Mouse (Mus musculus) MEL (cell line): ENCODE results near the gene Cir1. TPM values are rescaled to one million over a fixed set of nuclear protein-coding genes. Genes with fewer than 3 reads are reported as not detected.

Source experiments
- DNase-seq: peaks from one replicate; pipeline ENCODE4 v3.0.0; 2011; ENCODE audit warnings: low read depth, low spot score
- H3K27ac ChIP-seq: 2 replicates; pipeline ENCODE4 v1.5.1; 2012; ENCODE audit warnings: low read depth, mild to moderate bottlenecking, control low read depth, low read length, moderate library complexity; ENCODE audit not compliant: control insufficient read depth
- H3K27me3 ChIP-seq, 2 experiments: fragments of 150-350 bp in 1 of 2; sonication (generic) in 1 of 2; 2 replicates each; pipeline ENCODE4 v1.6.1; 2012; ENCODE audit warnings: low read length in 2 of 2, mild to moderate bottlenecking in 2 of 2, improper control_type of control experiment in 1 of 2, moderate library complexity in 1 of 2; ENCODE audit not compliant: insufficient read depth in 2 of 2, control insufficient read depth in 1 of 2
- H3K36me3 ChIP-seq, 2 experiments: 2 replicates each; pipeline ENCODE4 v1.6.1; 2012 to 2014; ENCODE audit warnings: low read length in 2 of 2, improper control_type of control experiment in 1 of 2, inconsistent platforms in 1 of 2, mild to moderate bottlenecking in 1 of 2; ENCODE audit not compliant: insufficient read depth in 2 of 2, control insufficient read depth in 1 of 2
- H3K4me1 ChIP-seq, 2 experiments: fragments of 150-350 bp in 1 of 2; sonication (generic) in 1 of 2; 2 replicates each; pipeline ENCODE4 v1.6.1; 2012; ENCODE audit warnings: low read length in 2 of 2, improper control_type of control experiment in 1 of 2, mild to moderate bottlenecking in 1 of 2; ENCODE audit not compliant: insufficient read depth in 2 of 2, control insufficient read depth in 1 of 2
- H3K4me3 ChIP-seq, 2 experiments: fragments of 150-350 bp in 1 of 2; sonication (generic) in 1 of 2; 2 replicates each; pipeline ENCODE4 v1.5.1; 2012; ENCODE audit warnings: low read depth in 2 of 2, low read length in 2 of 2, mild to moderate bottlenecking in 2 of 2, moderate library complexity in 2 of 2, control low read depth in 1 of 2, improper control_type of control experiment in 1 of 2; ENCODE audit not compliant: control insufficient read depth in 1 of 2, insufficient read depth in 1 of 2
- H3K79me2 ChIP-seq: 2 replicates; pipeline ENCODE4 v1.6.1; 2012; ENCODE audit warnings: mild to moderate bottlenecking, low read length, moderate library complexity; ENCODE audit not compliant: control insufficient read depth, poor library complexity, insufficient read depth
- H3K9ac ChIP-seq: 2 replicates; pipeline ENCODE4 v1.6.1; 2012; ENCODE audit warnings: low read depth, mild to moderate bottlenecking, control low read depth, low read length, moderate library complexity; ENCODE audit not compliant: control insufficient read depth, poor library complexity, severe bottlenecking
- H3K9me3 ChIP-seq: fragments of 150-350 bp; sonication (generic); replicated peaks from 2 replicates; pipeline ENCODE4 v1.6.1; 2012; ENCODE audit warnings: mild to moderate bottlenecking, low read length, improper control_type of control experiment, moderate library complexity; ENCODE audit not compliant: insufficient read depth
- BHLHE40 ChIP-seq: IDR thresholded peaks from 2 replicates; pipeline ENCODE4 v1.6.1; 2012; ENCODE audit warnings: low read depth, mild to moderate bottlenecking, inconsistent platforms, low read length, improper control_type of control experiment, borderline replicate concordance
- CHD2 ChIP-seq: IDR thresholded peaks from 2 replicates; pipeline ENCODE4 v1.6.1; 2011; ENCODE audit warnings: low read length, improper control_type of control experiment
- CTCF ChIP-seq, 3 experiments: IDR thresholded peaks in 2 of 3; conservative IDR thresholded peaks in 1 of 3; 2 replicates each; pipeline ENCODE4 v1.5.1; 2011 to 2012; ENCODE audit warnings: low read length in 3 of 3, low read depth in 2 of 3, mild to moderate bottlenecking in 2 of 3, improper control_type of control experiment in 1 of 3, inconsistent platforms in 1 of 3, mixed read lengths in 1 of 3, moderate library complexity in 1 of 3; ENCODE audit not compliant: control insufficient read depth in 1 of 3, insufficient read depth in 1 of 3, poor library complexity in 1 of 3, severe bottlenecking in 1 of 3
- ELF1 ChIP-seq: IDR thresholded peaks from 2 replicates; pipeline ENCODE4 v1.6.1; 2014; ENCODE audit warnings: low read depth, mild to moderate bottlenecking, inconsistent platforms, low read length, improper control_type of control experiment, moderate library complexity
- EP300 ChIP-seq, 2 experiments: IDR thresholded peaks; 2 replicates each; pipeline ENCODE4 v1.6.1; 2011; ENCODE audit warnings: improper control_type of control experiment in 2 of 2, low read length in 2 of 2, low read depth in 1 of 2, mild to moderate bottlenecking in 1 of 2
- GABPA ChIP-seq: IDR thresholded peaks from 2 replicates; pipeline ENCODE4 v1.6.1; 2012; ENCODE audit warnings: low read depth, mild to moderate bottlenecking, inconsistent platforms, low read length, improper control_type of control experiment, moderate library complexity
- GATA1 ChIP-seq: IDR thresholded peaks from 2 replicates; pipeline ENCODE4 v1.6.1; 2011; ENCODE audit warnings: low read depth, low read length, improper control_type of control experiment
- HCFC1 ChIP-seq: IDR thresholded peaks from 2 replicates; pipeline ENCODE4 v1.6.1; 2012; ENCODE audit warnings: low read depth, mild to moderate bottlenecking, inconsistent platforms, low read length, improper control_type of control experiment, moderate library complexity
- JUND ChIP-seq: IDR thresholded peaks from 2 replicates; pipeline ENCODE4 v1.6.1; 2011; ENCODE audit warnings: low read depth, mild to moderate bottlenecking, improper control_type of control experiment, low read length
- KAT2A ChIP-seq: conservative IDR thresholded peaks from 2 replicates; pipeline ENCODE4 v1.6.1; 2012; ENCODE audit warnings: low read depth, low read length, improper control_type of control experiment, inconsistent platforms
- MAX ChIP-seq: IDR thresholded peaks from 2 replicates; pipeline ENCODE4 v1.6.1; 2011; ENCODE audit warnings: low read length, improper control_type of control experiment
- MAZ ChIP-seq: IDR thresholded peaks from 2 replicates; pipeline ENCODE4 v1.6.1; 2012; ENCODE audit warnings: low read depth, mild to moderate bottlenecking, inconsistent platforms, low read length, improper control_type of control experiment
- MEF2A ChIP-seq: IDR thresholded peaks from 2 replicates; pipeline ENCODE4 v1.6.1; 2014; ENCODE audit warnings: low read depth, mild to moderate bottlenecking, inconsistent platforms, low read length, improper control_type of control experiment; ENCODE audit not compliant: poor library complexity, insufficient replicate concordance, severe bottlenecking; ENCODE audit errors: extremely low read depth
- MXI1 ChIP-seq: IDR thresholded peaks from 2 replicates; pipeline ENCODE4 v1.6.1; 2011; ENCODE audit warnings: mild to moderate bottlenecking, low read depth, low read length, improper control_type of control experiment
- MYB ChIP-seq: IDR thresholded peaks from 2 replicates; pipeline ENCODE4 v1.6.1; 2011; ENCODE audit warnings: mild to moderate bottlenecking, low read depth, low read length, improper control_type of control experiment
- NRF1 ChIP-seq: IDR thresholded peaks from 2 replicates; pipeline ENCODE4 v1.6.1; 2014; ENCODE audit warnings: low read depth, mild to moderate bottlenecking, inconsistent platforms, low read length, improper control_type of control experiment, moderate library complexity; ENCODE audit not compliant: poor library complexity, insufficient read depth, severe bottlenecking
- POLR2A ChIP-seq, 2 experiments: IDR thresholded peaks; 2 replicates each; pipeline ENCODE4 v1.6.1; 2011 to 2012; ENCODE audit warnings: low read length in 2 of 2, mild to moderate bottlenecking in 2 of 2, control low read depth in 1 of 2, improper control_type of control experiment in 1 of 2, low read depth in 1 of 2, moderate library complexity in 1 of 2; ENCODE audit not compliant: control insufficient read depth in 1 of 2, insufficient read depth in 1 of 2, poor library complexity in 1 of 2
- POLR2AphosphoS2 ChIP-seq: IDR thresholded peaks from 2 replicates; pipeline ENCODE4 v1.6.1; 2011; ENCODE audit warnings: low read length, improper control_type of control experiment
- POLR2AphosphoS5 ChIP-seq: IDR thresholded peaks from 2 replicates; pipeline ENCODE4 v1.6.1; 2012; ENCODE audit warnings: low read depth, borderline replicate concordance, mild to moderate bottlenecking, inconsistent platforms, low read length, moderate library complexity, mixed read lengths
- RCOR1 ChIP-seq: IDR thresholded peaks from 2 replicates; pipeline ENCODE4 v1.6.1; 2012; ENCODE audit warnings: low read depth, mild to moderate bottlenecking, inconsistent platforms, low read length, improper control_type of control experiment
- SIN3A ChIP-seq: IDR thresholded peaks from 2 replicates; pipeline ENCODE4 v1.6.1; 2012; ENCODE audit warnings: low read length, improper control_type of control experiment, inconsistent platforms
- SMC3 ChIP-seq: IDR thresholded peaks from 2 replicates; pipeline ENCODE4 v1.6.1; 2011; ENCODE audit warnings: low read depth, low read length, improper control_type of control experiment
- TAL1 ChIP-seq: IDR thresholded peaks from 2 replicates; pipeline ENCODE4 v1.6.1; 2012; ENCODE audit warnings: mild to moderate bottlenecking, inconsistent platforms, low read length, moderate library complexity, mixed read lengths
- UBTF ChIP-seq: IDR thresholded peaks from 2 replicates; pipeline ENCODE4 v1.6.1; 2012; ENCODE audit warnings: low read depth, mild to moderate bottlenecking, inconsistent platforms, low read length, improper control_type of control experiment, moderate library complexity, borderline replicate concordance; ENCODE audit not compliant: insufficient read depth
- USF1 ChIP-seq: IDR thresholded peaks from 2 replicates; pipeline ENCODE4 v1.6.1; 2014; ENCODE audit warnings: low read depth, mild to moderate bottlenecking, inconsistent platforms, low read length, improper control_type of control experiment, moderate library complexity
- ZC3H11A ChIP-seq: IDR thresholded peaks from 2 replicates; pipeline ENCODE4 v1.6.1; 2012; ENCODE audit warnings: low read depth, mild to moderate bottlenecking, inconsistent platforms, low read length, improper control_type of control experiment
- ZKSCAN1 ChIP-seq: IDR thresholded peaks from 2 replicates; pipeline ENCODE4 v1.6.1; 2012; ENCODE audit warnings: low read depth, mild to moderate bottlenecking, inconsistent platforms, low read length, improper control_type of control experiment, moderate library complexity
- polyA plus RNA-seq, 2 experiments: library from polyadenylated mRNA; stranded (reverse) in 1 of 2; unstranded in 1 of 2; fragments of >175 nt in 1 of 2; fragments of >200 nt in 1 of 2; gene quantifications; 2 replicates each; pipeline versions ENCODE4 v1.2.1 to v1.2.4; 2012; ENCODE audit warnings: low replicate concordance in 2 of 2, low read depth in 1 of 2; ENCODE audit not compliant: insufficient read length in 2 of 2, insufficient read depth in 1 of 2, missing spikeins in 1 of 2
- total RNA-seq: library from RNA; depleted of rRNA; stranded (reverse); fragments of 300-350 nt; gene quantifications from 2 replicates; pipeline ENCODE4 v1.2.3, GENCODE M21; 2012

Gene Cir1
- total and polyA plus RNA-seq, 3 experiments = 3.4 to 7.7 TPM; not detected in 1

GRCm38 (mm10) chr2:73298841-73299240 lies 13.7 kb downstream of the Cir1 start:
- H3K4me3 ChIP-seq = no peak overlapping the region
- no peaks in the 10 kb centered on the region; a peak in 2 of 4 replicates for H3K4me1 ChIP-seq
- no peak overlapping the region for H3K27ac ChIP-seq
- TF ChIP-seq TAL1 = no peak
- TF ChIP-seq ZC3H11A = no peak
- no peak for TF ChIP-seq POLR2AphosphoS2
- TF ChIP-seq KAT2A = no peak
- TF ChIP-seq MAZ = no peak
- TF ChIP-seq HCFC1 = no peak
- no peak for TF ChIP-seq MYB
- TF ChIP-seq JUND = no peak
- no peak for TF ChIP-seq UBTF
- TF ChIP-seq MAX = no peak
- no peak for TF ChIP-seq USF1
- no peak for TF ChIP-seq GATA1
- TF ChIP-seq NRF1 = no peak
- TF ChIP-seq ELF1 = no peak
- no peak for DNase-seq
- H3K27me3 ChIP-seq = no peaks in the 10 kb centered on the region
- no peaks in the 10 kb centered on the region for H3K79me2 ChIP-seq
- H3K9ac ChIP-seq = no peak overlapping the region
- peaks cover 0 to 9% of the 10 kb centered on the region in 2 experiments for H3K36me3 ChIP-seq
- no peaks in the 10 kb centered on the region for H3K9me3 ChIP-seq

GRCm38 (mm10) chr2:73298154-73298553 lies 14.3 kb downstream of the Cir1 start:
- no peak for DNase-seq
- Histone ChIP-seq H3K9me3 (no peaks in the 10 kb centered on the region), H3K27ac (no peak overlapping the region), H3K79me2 (no peaks in the 10 kb centered on the region), H3K4me3 (no peak overlapping the region)
- TF ChIP-seq TAL1 (no peak), ZC3H11A (no peak), NRF1 (no peak), SMC3 (no peak), RCOR1 (no peak), POLR2A (IDR thresholded peaks at IDR 0.05; ENCODE audit: control insufficient read depth in 1 of 2, insufficient read depth in 1 of 2, low read depth in 1 of 2, low read length in 2 of 2, poor library complexity in 1 of 2) (no peak), POLR2AphosphoS5 (no peak), GABPA (no peak), MEF2A (no peak), MYB (no peak), CTCF (IDR thresholded peaks at IDR 0.05 in 2 of 3, conservative IDR thresholded peaks at IDR 0.05 in 1 of 3; ENCODE audit: control insufficient read depth in 1 of 3, insufficient read depth in 1 of 3, low read depth in 2 of 3, low read length in 3 of 3, poor library complexity in 1 of 3, severe bottlenecking in 1 of 3) (no peak), MXI1 (no peak), JUND (no peak), USF1 (no peak), SIN3A (no peak), ZKSCAN1 (no peak), BHLHE40 (no peak), KAT2A (no peak), CHD2 (no peak), EP300 (IDR thresholded peaks at IDR 0.05; ENCODE audit: low read depth in 1 of 2, low read length in 2 of 2) (no peak)
- TF ChIP-seq, all 39 proteins: peak for 0
- Histone ChIP-seq H3K36me3 (peaks cover 0 to 9% of the 10 kb centered on the region in 2 experiments), H3K4me1 (no peaks in the 10 kb centered on the region; a peak in 2 of 4 replicates), H3K9ac (no peak overlapping the region), H3K27me3 (no peaks in the 10 kb centered on the region)
